Mouse (Mus musculus): Measurements from ENCODE around the gene Numbl. TPM values are rescaled to one million over a fixed set of nuclear protein-coding genes. Genes with fewer than 3 reads are reported as not detected.

Numbl gene
- polyA plus RNA-seq, 1 experiment = 6.0 TPM

DNA sequence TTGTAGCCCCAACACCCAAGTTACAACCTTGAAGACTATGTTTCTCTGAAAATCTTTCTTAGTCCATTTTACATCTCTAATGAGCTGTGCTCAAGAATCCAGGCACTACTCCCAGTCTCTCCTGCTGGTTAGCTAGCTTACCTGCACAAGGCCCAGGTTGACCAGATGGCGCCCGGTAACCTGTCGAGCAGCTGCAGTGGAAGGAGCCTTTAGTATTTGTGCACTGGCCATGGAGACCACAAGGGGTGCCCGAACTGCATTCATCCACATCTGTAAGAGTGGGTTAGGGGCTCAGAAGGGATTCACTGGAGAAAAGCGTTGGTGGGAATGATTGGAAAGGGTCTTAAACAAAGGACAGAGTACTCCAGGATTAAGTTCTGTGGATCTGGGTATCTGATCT is 64.8 kb downstream of the Numbl start:
- Histone ChIP-seq H3K27ac (ENCODE audit: insufficient read depth, low read depth, low read length) (no peak overlapping the region), H3K4me1 (ENCODE audit: control insufficient read depth, insufficient read depth, low read length) (no peaks in the 10 kb centered on the region), H3K4me3 (ENCODE audit: insufficient read depth, low read depth, low read length) (no peak overlapping the region), H3K27me3 (replicated peaks; ENCODE audit: control insufficient read depth, insufficient read depth, low read length) (no peaks in the 10 kb centered on the region), H3K36me3 (ENCODE audit: control insufficient read depth, insufficient read depth, low read length) (no peaks in the 10 kb centered on the region)
- no peak for DNase-seq
- 97% methylated on average over 5 of the region's 5 CpGs for WGBS
- TF ChIP-seq POLR2A (IDR thresholded peaks at IDR 0.05; ENCODE audit: low read depth, low read length) = no peak
- TF ChIP-seq CTCF (conservative IDR thresholded peaks at IDR 0.05; ENCODE audit: insufficient read depth, insufficient read length, low read depth, low read length) = no peak

DNA sequence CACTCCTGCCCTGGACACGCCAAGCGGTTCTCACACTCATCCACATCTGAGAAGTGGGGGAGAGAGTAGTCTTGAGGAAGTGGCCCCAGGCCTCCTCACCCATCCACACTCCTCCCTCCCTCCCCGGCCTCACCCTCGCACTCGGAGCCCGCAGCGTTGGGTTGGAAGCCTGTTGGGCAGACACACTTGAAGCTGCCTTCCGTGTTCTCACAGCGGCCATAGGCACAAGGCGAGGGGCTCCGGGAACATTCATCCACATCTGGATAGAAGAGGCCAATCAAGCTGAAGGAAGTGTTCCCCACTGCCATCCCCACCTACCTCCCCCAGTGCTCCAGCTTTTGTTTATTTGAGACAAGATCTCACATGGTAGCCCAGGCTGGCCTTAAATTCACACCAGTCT is 65.9 kb downstream of the Numbl start:
- H3K4me1 ChIP-seq (ENCODE audit: control insufficient read depth, insufficient read depth, low read length) = no peaks in the 10 kb centered on the region
- WGBS = 95% methylated on average over 11 of the region's 11 CpGs
- TF ChIP-seq POLR2A (IDR thresholded peaks at IDR 0.05; ENCODE audit: low read depth, low read length) = no peak
- no peak for TF ChIP-seq CTCF (conservative IDR thresholded peaks at IDR 0.05; ENCODE audit: insufficient read depth, insufficient read length, low read depth, low read length)

DNA sequence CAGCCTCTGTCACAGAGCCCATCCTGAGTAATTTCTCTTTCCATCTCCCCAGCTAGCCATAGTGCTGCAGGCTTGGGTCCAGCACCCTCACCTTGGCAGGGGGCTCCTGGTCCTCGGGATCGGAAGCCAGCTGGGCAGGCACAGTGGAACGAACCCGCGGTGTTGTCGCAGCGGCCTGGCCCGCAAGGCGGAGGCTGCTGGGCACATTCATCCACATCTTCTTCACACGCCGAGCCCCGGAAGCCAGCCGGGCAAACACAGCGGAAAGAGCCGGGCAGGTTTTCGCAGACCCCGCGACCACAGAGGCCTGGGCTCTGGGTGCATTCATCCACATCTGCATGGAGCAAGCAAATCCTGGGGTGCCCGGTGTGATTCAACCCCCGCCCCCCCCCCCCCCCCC is 66.7 kb downstream of the Numbl start:
- Histone ChIP-seq H3K27ac (ENCODE audit: insufficient read depth, low read depth, low read length) (no peak overlapping the region), H3K4me1 (ENCODE audit: control insufficient read depth, insufficient read depth, low read length) (no peaks in the 10 kb centered on the region), H3K36me3 (ENCODE audit: control insufficient read depth, insufficient read depth, low read length) (no peaks in the 10 kb centered on the region), H3K4me3 (ENCODE audit: insufficient read depth, low read depth, low read length) (no peak overlapping the region), H3K27me3 (replicated peaks; ENCODE audit: control insufficient read depth, insufficient read depth, low read length) (no peaks in the 10 kb centered on the region)
- TF ChIP-seq CTCF (conservative IDR thresholded peaks at IDR 0.05; ENCODE audit: insufficient read depth, insufficient read length, low read depth, low read length) = no peak
- TF ChIP-seq POLR2A (IDR thresholded peaks at IDR 0.05; ENCODE audit: low read depth, low read length) = no peak
- WGBS = 65% methylated on average over 19 of the region's 20 CpGs
- no peak for DNase-seq

More for the DNA sequence above, 65.9 kb downstream of the Numbl start:
- DNase-seq = no peak
- H3K27me3 ChIP-seq (replicated peaks; ENCODE audit: control insufficient read depth, insufficient read depth, low read length) = no peaks in the 10 kb centered on the region
- H3K27ac ChIP-seq (ENCODE audit: insufficient read depth, low read depth, low read length) = no peak overlapping the region
- no peaks in the 10 kb centered on the region for H3K36me3 ChIP-seq (ENCODE audit: control insufficient read depth, insufficient read depth, low read length)
- H3K4me3 ChIP-seq (ENCODE audit: insufficient read depth, low read depth, low read length) = no peak overlapping the region

DNA sequence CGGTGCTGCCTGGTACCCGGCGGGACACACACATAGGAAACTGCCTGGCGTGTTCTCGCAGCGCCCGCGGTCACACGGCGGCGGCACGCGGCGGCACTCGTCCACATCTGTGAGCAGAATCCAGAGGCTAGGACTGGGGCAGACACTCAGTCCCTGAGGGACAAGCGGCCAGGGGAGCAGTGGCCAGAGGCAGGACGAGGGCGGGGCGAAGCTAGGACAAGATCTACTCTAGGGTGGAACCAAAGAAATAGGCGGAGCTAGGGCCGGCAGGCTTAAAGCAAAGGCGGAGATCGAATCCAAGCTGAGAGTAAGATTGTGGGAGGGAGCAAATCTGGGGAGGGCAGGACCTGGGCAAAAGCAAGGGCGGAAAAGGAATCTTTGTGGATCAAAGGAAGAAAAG is 67.5 kb downstream of the Numbl start:
- no peak for TF ChIP-seq POLR2A (IDR thresholded peaks at IDR 0.05; ENCODE audit: low read depth, low read length)
- TF ChIP-seq CTCF (conservative IDR thresholded peaks at IDR 0.05; ENCODE audit: insufficient read depth, insufficient read length, low read depth, low read length) = no peak
- 3% methylated on average over 24 of the region's 24 CpGs for WGBS
- H3K36me3 ChIP-seq (ENCODE audit: control insufficient read depth, insufficient read depth, low read length) = no peaks in the 10 kb centered on the region
- peak; percentile 92 for DNase-seq
- H3K4me3 ChIP-seq (ENCODE audit: insufficient read depth, low read depth, low read length) = peak overlapping the region; percentile 13; the same call in 1 of the 2 replicates
- peak overlapping the region; percentile 12; the same call in 1 of the 2 replicates for H3K27ac ChIP-seq (ENCODE audit: insufficient read depth, low read depth, low read length)
- H3K27me3 ChIP-seq (replicated peaks; ENCODE audit: control insufficient read depth, insufficient read depth, low read length) = no peaks in the 10 kb centered on the region
- H3K4me1 ChIP-seq (ENCODE audit: control insufficient read depth, insufficient read depth, low read length) = no peaks in the 10 kb centered on the region

DNA sequence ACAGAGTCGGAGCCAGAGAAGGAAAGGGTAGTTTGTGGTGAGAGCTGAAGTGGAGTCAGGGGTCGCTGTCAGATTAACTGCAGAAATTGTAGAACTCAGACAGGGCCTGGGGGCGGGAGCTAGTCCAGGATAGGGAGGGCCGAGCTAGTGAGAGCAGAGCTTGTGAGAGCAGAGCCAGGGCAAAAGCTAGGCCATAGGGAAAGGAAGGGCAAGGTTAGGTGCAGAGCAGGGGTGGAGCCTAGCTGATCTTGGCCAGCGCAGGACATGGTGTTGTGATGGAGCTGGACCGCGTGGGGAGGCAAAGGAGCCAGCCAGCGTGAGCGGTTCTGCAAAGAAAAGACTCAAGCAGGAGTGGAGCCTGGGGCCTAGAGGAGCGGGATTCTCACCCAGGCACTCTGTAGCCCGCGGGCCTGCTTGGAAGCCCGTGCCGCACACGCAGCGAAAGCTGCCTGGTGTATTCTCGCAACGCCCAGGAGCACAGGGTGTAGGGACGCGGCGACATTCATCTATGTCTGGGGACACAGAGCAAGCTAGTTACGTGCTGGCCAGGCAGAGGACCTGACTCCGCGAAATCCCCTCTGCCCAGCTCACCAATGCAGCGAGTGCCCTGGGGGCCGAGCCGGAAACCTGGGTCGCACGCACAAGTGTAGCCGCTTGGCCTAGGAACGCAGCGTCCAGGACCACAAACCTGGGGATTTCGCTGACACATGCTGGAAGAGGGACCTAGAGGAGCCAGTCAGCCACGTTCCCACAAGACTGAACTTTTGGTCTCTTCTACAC is 68.1 kb downstream of the Numbl start:
- no peaks in the 10 kb centered on the region for H3K4me1 ChIP-seq (ENCODE audit: control insufficient read depth, insufficient read depth, low read length)
- no peaks in the 10 kb centered on the region for H3K36me3 ChIP-seq (ENCODE audit: control insufficient read depth, insufficient read depth, low read length)
- DNase-seq = peak; percentile 73
- no peaks in the 10 kb centered on the region for H3K27me3 ChIP-seq (replicated peaks; ENCODE audit: control insufficient read depth, insufficient read depth, low read length)
- H3K27ac ChIP-seq (ENCODE audit: insufficient read depth, low read depth, low read length) = no peak overlapping the region
- no peak for TF ChIP-seq CTCF (conservative IDR thresholded peaks at IDR 0.05; ENCODE audit: insufficient read depth, insufficient read length, low read depth, low read length)
- WGBS = 66% methylated on average over 34 of the region's 34 CpGs
- H3K4me3 ChIP-seq (ENCODE audit: insufficient read depth, low read depth, low read length) = no peak overlapping the region

DNA sequence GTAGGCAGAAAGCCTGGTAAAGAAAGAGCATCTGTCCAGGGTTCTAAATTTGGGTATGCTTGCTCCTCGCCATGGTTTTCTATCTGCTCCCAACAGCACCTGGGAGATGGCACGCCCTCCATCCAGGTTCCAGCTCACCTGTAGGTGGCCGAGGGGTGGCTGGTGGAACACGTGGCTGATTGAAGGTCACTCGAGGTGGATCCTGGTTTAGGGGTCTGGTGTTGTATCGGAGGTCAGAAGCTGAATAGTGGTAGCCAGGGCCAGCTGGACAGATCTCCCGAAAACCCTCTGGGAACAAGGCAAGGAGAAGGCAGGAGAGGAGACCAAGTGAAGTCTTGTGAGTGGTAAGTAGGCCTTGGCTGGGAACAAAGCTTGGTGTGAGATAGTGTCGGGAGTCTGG is 69.3 kb downstream of the Numbl start:
- Histone ChIP-seq H3K27ac (ENCODE audit: insufficient read depth, low read depth, low read length) (no peak overlapping the region), H3K4me1 (ENCODE audit: control insufficient read depth, insufficient read depth, low read length) (peaks cover 3% of the 10 kb centered on the region; the same call in 1 of the 2 replicates), H3K27me3 (replicated peaks; ENCODE audit: control insufficient read depth, insufficient read depth, low read length) (no peaks in the 10 kb centered on the region), H3K4me3 (ENCODE audit: insufficient read depth, low read depth, low read length) (no peak overlapping the region), H3K36me3 (ENCODE audit: control insufficient read depth, insufficient read depth, low read length) (no peaks in the 10 kb centered on the region)
- TF ChIP-seq CTCF (conservative IDR thresholded peaks at IDR 0.05; ENCODE audit: insufficient read depth, insufficient read length, low read depth, low read length) (no peak), POLR2A (IDR thresholded peaks at IDR 0.05; ENCODE audit: low read depth, low read length) (no peak)
- DNase-seq = no peak
- WGBS = 95% methylated on average over 8 of the region's 8 CpGs

DNA sequence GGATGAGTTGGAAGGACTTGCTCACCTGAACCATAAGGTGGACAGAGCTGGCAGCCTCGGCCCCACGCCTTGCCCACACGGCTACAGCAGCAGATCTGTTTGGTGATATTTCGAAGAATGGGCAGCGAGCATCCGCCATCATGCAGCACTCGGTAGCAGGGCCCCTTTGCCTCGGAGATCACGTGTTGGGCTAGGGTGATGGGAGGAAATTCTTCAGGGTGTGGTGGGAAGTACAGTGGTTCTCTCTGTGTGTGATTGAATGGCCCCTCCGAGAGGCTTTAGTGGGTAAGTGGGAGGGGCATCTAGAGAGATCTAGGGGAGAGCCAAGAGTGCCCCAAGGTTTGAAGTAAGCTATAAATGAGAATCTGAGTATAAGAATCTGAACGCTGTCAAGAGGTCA is 69.9 kb downstream of the Numbl start:
- Histone ChIP-seq H3K4me1 (ENCODE audit: control insufficient read depth, insufficient read depth, low read length) (peaks cover 8% of the 10 kb centered on the region; the same call in 1 of the 2 replicates), H3K36me3 (ENCODE audit: control insufficient read depth, insufficient read depth, low read length) (no peaks in the 10 kb centered on the region), H3K27ac (ENCODE audit: insufficient read depth, low read depth, low read length) (no peak overlapping the region), H3K4me3 (ENCODE audit: insufficient read depth, low read depth, low read length) (no peak overlapping the region), H3K27me3 (replicated peaks; ENCODE audit: control insufficient read depth, insufficient read depth, low read length) (no peaks in the 10 kb centered on the region)
- DNase-seq = peak; percentile 52
- TF ChIP-seq CTCF (conservative IDR thresholded peaks at IDR 0.05; ENCODE audit: insufficient read depth, insufficient read length, low read depth, low read length) (no peak), POLR2A (IDR thresholded peaks at IDR 0.05; ENCODE audit: low read depth, low read length) (no peak)
- WGBS = 86% methylated on average over 11 of the region's 11 CpGs
